Mouse (Mus musculus) kidney, adult 10 weeks (tissue): ENCODE data around the gene Gm20812. TPM values are rescaled to one million over a fixed set of nuclear protein-coding genes. Genes with fewer than 3 reads are reported as not detected.

Source experiments
- polyA plus RNA-seq: library from polyadenylated mRNA; stranded (reverse); fragments of 350-450 nt; fragmentation: Illumina TruSeq; extraction: RNeasy Lipid Tissue Mini Kit (QIAGEN cat#74804); gene quantifications from one replicate; pipeline ENCODE4 v1.2.3, GENCODE M21; 2014; ENCODE audit warnings: low read depth, low replicate concordance

The Gm20812 gene
- polyA plus RNA-seq, result not detected

DNA sequence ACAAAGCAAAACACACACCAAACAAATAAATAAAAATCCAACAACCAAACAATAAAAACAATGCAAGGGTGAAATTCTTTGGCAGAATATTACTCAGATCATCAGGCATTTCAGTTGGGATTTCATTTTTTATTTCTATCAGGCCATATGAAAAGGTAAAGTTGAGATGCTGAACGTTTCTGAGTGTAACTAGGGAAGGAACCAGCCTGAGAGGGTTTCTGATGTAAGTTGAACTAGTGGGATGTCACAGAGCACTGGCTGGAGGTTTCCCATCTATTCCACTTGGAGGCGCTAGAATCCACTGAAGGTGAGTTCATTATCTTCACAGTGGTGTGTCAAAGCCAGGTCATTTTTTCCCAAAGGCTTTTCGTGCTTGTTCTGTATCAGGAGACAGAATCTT, at the start of gene Gm20812:
Gm20812 (plus strand) TSS at position 301 of the 400 bp plus-strand sequence.

Other genes with a start within 250 kb of the Gm20812 start
- not detected for gene Gm29554, start 108.0 kb upstream of the Gm20812 start, polyA plus RNA-seq